Mouse (Mus musculus): ENCODE measurements around the gene Fgfr2. TPM values are rescaled to one million over a fixed set of nuclear protein-coding genes. Genes with fewer than 3 reads are reported as not detected.
A peak's percentile ranks its signal among the peaks of the same experiment; 100 is the strongest.

Fgfr2 gene
- polyA plus RNA-seq, 1 experiment from 2014 or later = 106 TPM

DNA sequence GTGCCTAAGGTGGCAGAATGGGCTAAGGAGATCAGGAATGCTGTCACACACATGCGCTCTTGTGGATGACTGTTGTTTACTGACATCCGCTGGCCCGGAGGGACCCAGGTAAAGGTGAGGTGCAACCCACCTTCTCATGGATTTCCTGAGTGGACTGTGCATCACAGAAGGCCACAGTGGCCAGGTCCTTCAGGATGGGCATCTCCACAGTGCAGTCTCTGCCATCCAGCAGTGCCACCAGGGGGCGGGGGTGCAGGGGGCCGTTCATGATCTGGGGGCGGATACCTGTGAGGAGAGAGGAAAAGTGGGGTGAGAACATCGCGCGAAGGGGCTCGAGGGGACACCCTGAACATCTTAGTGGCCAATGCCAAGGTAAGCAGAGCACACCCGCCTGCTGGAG lies 124.1 kb downstream of the Fgfr2 start:
- no peaks in the 10 kb centered on the region; the same call in 1 of the 2 replicates for H3K4me1 ChIP-seq (ENCODE audit: control insufficient read depth, insufficient read depth, low read length)
- H3K27ac ChIP-seq (replicated peaks; ENCODE audit: low read depth, low read length) = no peak overlapping the region
- DNase-seq (ENCODE audit: low spot score) = no peak
- 95% methylated on average over 11 of the region's 11 CpGs for WGBS
- H3K27me3 ChIP-seq (replicated peaks; ENCODE audit: control insufficient read depth, insufficient read depth, low read length) = no peaks in the 10 kb centered on the region
- H3K9ac ChIP-seq (ENCODE audit: low read depth, low read length) = no peak overlapping the region
- H3K36me3 ChIP-seq (ENCODE audit: control insufficient read depth, insufficient read depth, low read length) = peaks cover 49% of the 10 kb centered on the region
- no peak overlapping the region for H3K4me2 ChIP-seq (ENCODE audit: low read depth, low read length)
- no peaks in the 10 kb centered on the region for H3K9me3 ChIP-seq (ENCODE audit: control insufficient read depth, low read length)
- no peak overlapping the region for H3K4me3 ChIP-seq (ENCODE audit: low read depth, low read length)
- ATAC-seq (ENCODE audit: low read depth) = no peak

- peaks cover 53% of the 10 kb centered on the region for H3K36me3 ChIP-seq (ENCODE audit: control insufficient read depth, insufficient read depth, low read length)
- H3K27me3 ChIP-seq (replicated peaks; ENCODE audit: control insufficient read depth, insufficient read depth, low read length) = no peaks in the 10 kb centered on the region
- H3K27ac ChIP-seq (replicated peaks; ENCODE audit: low read depth, low read length) = no peak overlapping the region
- H3K9ac ChIP-seq (ENCODE audit: low read depth, low read length) = no peak overlapping the region
- H3K4me2 ChIP-seq (ENCODE audit: low read depth, low read length) = no peak overlapping the region
- DNase-seq (ENCODE audit: low spot score) = no peak
- no peak overlapping the region for H3K4me3 ChIP-seq (ENCODE audit: low read depth, low read length)
- ATAC-seq (ENCODE audit: low read depth) = no peak
- no peaks in the 10 kb centered on the region; the same call in 1 of the 2 replicates for H3K4me1 ChIP-seq (ENCODE audit: control insufficient read depth, insufficient read depth, low read length)
- H3K9me3 ChIP-seq (ENCODE audit: control insufficient read depth, low read length) = no peaks in the 10 kb centered on the region
- 96% methylated on average over 12 of the region's 12 CpGs for whole genome bisulfite sequencing
These were observed 124.5 kb downstream of the Fgfr2 start for GRCm38 (mm10) chr7:132998639-132999038.

GRCm38 (mm10) chr7:132996391-132996790 lies 126.8 kb downstream of the Fgfr2 start:
- no peak for DNase-seq (ENCODE audit: low spot score)
- 85% methylated on average over 5 of the region's 5 CpGs for WGBS
- H3K9me3 ChIP-seq (ENCODE audit: control insufficient read depth, low read length) = no peaks in the 10 kb centered on the region
- H3K27me3 ChIP-seq (replicated peaks; ENCODE audit: control insufficient read depth, insufficient read depth, low read length) = no peaks in the 10 kb centered on the region
- no peak for ATAC-seq (ENCODE audit: low read depth)
- no peaks in the 10 kb centered on the region for H3K4me1 ChIP-seq (ENCODE audit: control insufficient read depth, insufficient read depth, low read length)
- no peak overlapping the region for H3K4me3 ChIP-seq (ENCODE audit: low read depth, low read length)
- H3K9ac ChIP-seq (ENCODE audit: low read depth, low read length) = no peak overlapping the region
- H3K27ac ChIP-seq (replicated peaks; ENCODE audit: low read depth, low read length) = no peak overlapping the region
- H3K36me3 ChIP-seq (ENCODE audit: control insufficient read depth, insufficient read depth, low read length) = peaks cover 67% of the 10 kb centered on the region
- no peak overlapping the region for H3K4me2 ChIP-seq (ENCODE audit: low read depth, low read length)

GRCm38 (mm10) chr7:132994628-132995191 lies 128.4 kb downstream of the Fgfr2 start:
- Histone ChIP-seq H3K27me3 (replicated peaks; ENCODE audit: control insufficient read depth, insufficient read depth, low read length) (no peaks in the 10 kb centered on the region), H3K9ac (ENCODE audit: low read depth, low read length) (no peak overlapping the region), H3K9me3 (ENCODE audit: control insufficient read depth, low read length) (no peaks in the 10 kb centered on the region), H3K4me2 (ENCODE audit: low read depth, low read length) (no peak overlapping the region), H3K4me3 (ENCODE audit: low read depth, low read length) (no peak overlapping the region), H3K27ac (replicated peaks; ENCODE audit: low read depth, low read length) (no peak overlapping the region), H3K4me1 (ENCODE audit: control insufficient read depth, insufficient read depth, low read length) (no peaks in the 10 kb centered on the region), H3K36me3 (ENCODE audit: control insufficient read depth, insufficient read depth, low read length) (peaks cover 84% of the 10 kb centered on the region)
- ATAC-seq (ENCODE audit: low read depth) (no peak; the same call in 1 of the 2 replicates), DNase-seq (ENCODE audit: low spot score) (no peak)
- 70% methylated on average over 6 of the region's 6 CpGs for WGBS

GRCm38 (mm10) chr7:132994120-132994519 lies 129.0 kb downstream of the Fgfr2 start:
- H3K9ac ChIP-seq (ENCODE audit: low read depth, low read length) = no peak overlapping the region
- peaks cover 88% of the 10 kb centered on the region for H3K36me3 ChIP-seq (ENCODE audit: control insufficient read depth, insufficient read depth, low read length)
- H3K27ac ChIP-seq (replicated peaks; ENCODE audit: low read depth, low read length) = no peak overlapping the region
- no peaks in the 10 kb centered on the region for H3K9me3 ChIP-seq (ENCODE audit: control insufficient read depth, low read length)
- H3K4me1 ChIP-seq (ENCODE audit: control insufficient read depth, insufficient read depth, low read length) = no peaks in the 10 kb centered on the region
- no peaks in the 10 kb centered on the region for H3K27me3 ChIP-seq (replicated peaks; ENCODE audit: control insufficient read depth, insufficient read depth, low read length)
- ATAC-seq (ENCODE audit: low read depth) = no peak
- 89% methylated on average over 8 of the region's 8 CpGs for WGBS
- no peak overlapping the region for H3K4me2 ChIP-seq (ENCODE audit: low read depth, low read length)
- no peak overlapping the region for H3K4me3 ChIP-seq (ENCODE audit: low read depth, low read length)
- no peak for DNase-seq (ENCODE audit: low spot score)

DNA sequence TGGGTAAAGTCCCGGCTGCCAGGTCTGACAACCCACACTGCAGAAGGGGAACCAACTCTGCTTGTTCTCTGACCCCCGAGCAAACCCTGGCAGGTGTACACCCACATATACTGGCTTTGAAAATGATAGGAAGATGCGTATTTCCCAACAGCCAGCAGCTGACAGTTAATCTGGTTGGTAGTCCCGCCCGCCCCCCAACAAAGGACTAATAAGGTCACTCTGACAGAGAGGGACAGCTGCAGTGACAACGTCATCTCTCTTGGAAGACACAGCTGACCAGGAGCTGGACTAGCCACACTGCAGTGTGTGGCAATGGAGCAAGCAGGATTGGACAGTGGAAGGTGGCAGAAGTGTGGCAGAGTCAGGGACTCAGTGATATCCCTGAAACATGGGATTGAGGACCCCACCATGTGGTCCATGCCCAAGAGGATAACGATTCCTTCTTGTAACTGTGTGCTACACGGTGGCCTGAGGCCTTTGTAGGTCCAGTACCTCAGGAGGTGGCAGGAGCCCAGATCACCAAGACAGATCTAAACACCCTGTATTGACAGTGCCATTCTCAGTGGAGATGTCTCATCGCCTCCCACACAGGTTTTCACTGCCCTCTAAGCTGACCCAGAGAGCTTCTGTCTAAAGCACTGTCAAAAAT lies 130.1 kb downstream of the Fgfr2 start:
- 86% methylated on average over 9 of the region's 9 CpGs for WGBS
- peak; percentile 47 for DNase-seq (ENCODE audit: low spot score)
- Histone ChIP-seq H3K9me3 (ENCODE audit: control insufficient read depth, low read length) (no peaks in the 10 kb centered on the region), H3K4me3 (ENCODE audit: low read depth, low read length) (no peak overlapping the region), H3K9ac (ENCODE audit: low read depth, low read length) (no peak overlapping the region), H3K36me3 (ENCODE audit: control insufficient read depth, insufficient read depth, low read length) (peaks cover 88% of the 10 kb centered on the region), H3K27me3 (replicated peaks; ENCODE audit: control insufficient read depth, insufficient read depth, low read length) (no peaks in the 10 kb centered on the region), H3K4me2 (ENCODE audit: low read depth, low read length) (no peak overlapping the region), H3K4me1 (ENCODE audit: control insufficient read depth, insufficient read depth, low read length) (no peaks in the 10 kb centered on the region), H3K27ac (replicated peaks; ENCODE audit: low read depth, low read length) (no peak overlapping the region)
- ATAC-seq (ENCODE audit: low read depth) = peak; percentile 48; the same call in 1 of the 2 replicates

GRCm38 (mm10) chr7:132991240-132991900 lies 131.8 kb downstream of the Fgfr2 start:
- Histone ChIP-seq H3K4me1 (ENCODE audit: control insufficient read depth, insufficient read depth, low read length) (no peaks in the 10 kb centered on the region), H3K9ac (ENCODE audit: low read depth, low read length) (no peak overlapping the region), H3K36me3 (ENCODE audit: control insufficient read depth, insufficient read depth, low read length) (peaks cover 83% of the 10 kb centered on the region), H3K4me2 (ENCODE audit: low read depth, low read length) (no peak overlapping the region), H3K9me3 (ENCODE audit: control insufficient read depth, low read length) (no peaks in the 10 kb centered on the region), H3K27ac (replicated peaks; ENCODE audit: low read depth, low read length) (no peak overlapping the region), H3K4me3 (ENCODE audit: low read depth, low read length) (no peak overlapping the region), H3K27me3 (replicated peaks; ENCODE audit: control insufficient read depth, insufficient read depth, low read length) (no peaks in the 10 kb centered on the region)
- 92% methylated on average over 14 of the region's 14 CpGs for WGBS
- ATAC-seq (ENCODE audit: low read depth) (no peak), DNase-seq (ENCODE audit: low spot score) (no peak)

GRCm38 (mm10) chr7:132989839-132990238 lies 133.3 kb downstream of the Fgfr2 start:
- 88% methylated on average over 5 of the region's 5 CpGs for WGBS
- no peak overlapping the region for H3K4me3 ChIP-seq (ENCODE audit: low read depth, low read length)
- no peaks in the 10 kb centered on the region for H3K9me3 ChIP-seq (ENCODE audit: control insufficient read depth, low read length)
- no peaks in the 10 kb centered on the region for H3K27me3 ChIP-seq (replicated peaks; ENCODE audit: control insufficient read depth, insufficient read depth, low read length)
- H3K36me3 ChIP-seq (ENCODE audit: control insufficient read depth, insufficient read depth, low read length) = peaks cover 82% of the 10 kb centered on the region
- H3K4me1 ChIP-seq (ENCODE audit: control insufficient read depth, insufficient read depth, low read length) = no peaks in the 10 kb centered on the region
- DNase-seq (ENCODE audit: low spot score) = no peak
- ATAC-seq (ENCODE audit: low read depth) = no peak
- no peak overlapping the region for H3K27ac ChIP-seq (replicated peaks; ENCODE audit: low read depth, low read length)
- no peak overlapping the region for H3K4me2 ChIP-seq (ENCODE audit: low read depth, low read length)
- no peak overlapping the region for H3K9ac ChIP-seq (ENCODE audit: low read depth, low read length)
